Mouse (Mus musculus): ENCODE measurements at regions not wholly inside any gene's neighbourhood (a gene's known extent, or its start where the extent isn't known, plus 50 kb on each side); places are given as distances from the start of the nearest gene placed in this dataset.

GRCm38 (mm10) chr1:79999081-79999480, 138.1 kb upstream of the Serpine2 start:
- peak; percentile 51 for TF ChIP-seq CTCF (IDR thresholded peaks at IDR 0.05; ENCODE audit: low read depth)
- no peak for TF ChIP-seq EP300 (IDR thresholded peaks at IDR 0.05; ENCODE audit: low read depth)

Measured in heart, postnatal 0 days (tissue).